Comparison of ENCODE assay signal across 19 mouse cellular contexts in the genomic region with DNA sequence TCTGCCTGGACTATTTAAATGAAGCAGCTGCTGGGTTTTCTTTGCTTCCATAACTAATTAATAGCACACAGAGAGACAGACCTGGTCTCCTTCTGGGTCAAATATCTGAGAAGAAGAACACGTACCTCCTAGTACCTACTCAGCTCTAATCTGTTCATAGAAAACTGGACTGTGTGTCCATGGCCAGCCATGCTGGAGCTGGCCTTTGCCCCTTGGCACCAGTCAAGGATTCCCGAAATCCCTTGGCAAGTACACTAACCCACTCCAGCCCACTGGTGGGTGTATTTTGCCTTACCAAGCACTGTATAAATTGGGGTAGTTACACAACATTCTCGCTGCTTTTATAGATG.
DNase-seq lines count a peak whose midpoint lies in the region; ATAC-seq lines count a peak whose summit lies in the region.
"Had no signal": no experiment of that assay in that cellular context is flagged by ENCODE, and none has a peak within 500 bp of the region (broad histone marks: within the 10 kb centered on the region; RNA-seq: fewer than 3 reads in every experiment).

No protein-coding gene starts in this region.

- no peak overlapping the region for H3K9ac ChIP-seq in hindbrain, embryonic 14.5 days
- H3K9ac ChIP-seq in hindbrain, embryonic 12.5 days, result no peak overlapping the region
- no peak overlapping the region for H3K9ac ChIP-seq in forebrain, embryonic 13.5 days
- H3K9ac ChIP-seq in midbrain, embryonic 13.5 days (replicated peaks), result no peak overlapping the region
- H3K9ac ChIP-seq: embryonic facial prominence, embryonic 15.5 days; neural tube, embryonic 15.5 days had no signal

- H3K4me3 ChIP-seq in hindbrain, embryonic 14.5 days (replicated peaks; ENCODE audit: low read length), result no peak overlapping the region
- H3K4me3 ChIP-seq in hindbrain, embryonic 12.5 days, result no peak overlapping the region
- no peak overlapping the region for H3K4me3 ChIP-seq in forebrain, embryonic 13.5 days
- H3K4me3 ChIP-seq in midbrain, embryonic 13.5 days (replicated peaks), result no peak overlapping the region
- H3K4me3 ChIP-seq: embryonic facial prominence, embryonic 15.5 days; heart, embryonic 10.5 days; left cerebral cortex, adult 2 months; neural tube, embryonic 15.5 days had no signal

- no peaks in the 10 kb centered on the region for H3K36me3 ChIP-seq in hindbrain, embryonic 14.5 days (replicated peaks; ENCODE audit: control insufficient read depth, insufficient read depth)
- no peaks in the 10 kb centered on the region for H3K36me3 ChIP-seq in hindbrain, embryonic 12.5 days
- no peaks in the 10 kb centered on the region for H3K36me3 ChIP-seq in forebrain, embryonic 13.5 days (ENCODE audit: poor library complexity, severe bottlenecking)
- no peaks in the 10 kb centered on the region for H3K36me3 ChIP-seq in midbrain, embryonic 13.5 days
- H3K36me3 ChIP-seq: embryonic facial prominence, embryonic 15.5 days; heart, embryonic 10.5 days; neural tube, embryonic 15.5 days had no signal

- H3K27me3 ChIP-seq in hindbrain, embryonic 14.5 days (ENCODE audit: control insufficient read depth, insufficient read depth, low read length), result no peaks in the 10 kb centered on the region
- no peaks in the 10 kb centered on the region for H3K27me3 ChIP-seq in hindbrain, embryonic 12.5 days
- H3K27me3 ChIP-seq in forebrain, embryonic 13.5 days, result no peaks in the 10 kb centered on the region
- no peaks in the 10 kb centered on the region for H3K27me3 ChIP-seq in midbrain, embryonic 13.5 days
- H3K27me3 ChIP-seq: embryonic facial prominence, embryonic 15.5 days; neural tube, embryonic 15.5 days had no signal

- no peaks in the 10 kb centered on the region for H3K9me3 ChIP-seq in hindbrain, embryonic 14.5 days (ENCODE audit: control insufficient read depth, low read length)
- no peaks in the 10 kb centered on the region for H3K9me3 ChIP-seq in hindbrain, embryonic 12.5 days (replicated peaks)
- H3K9me3 ChIP-seq in forebrain, embryonic 13.5 days (replicated peaks), result no peaks in the 10 kb centered on the region
- H3K9me3 ChIP-seq in midbrain, embryonic 13.5 days, result no peaks in the 10 kb centered on the region
- H3K9me3 ChIP-seq: embryonic facial prominence, embryonic 15.5 days; heart, embryonic 10.5 days; neural tube, embryonic 15.5 days had no signal

- peaks cover 7% of the 10 kb centered on the region; the same call in 1 of the 2 replicates for H3K4me1 ChIP-seq in hindbrain, embryonic 14.5 days (replicated peaks; ENCODE audit: control insufficient read depth, insufficient read depth, low read length)
- H3K4me1 ChIP-seq in hindbrain, embryonic 12.5 days, result no peaks in the 10 kb centered on the region
- H3K4me1 ChIP-seq in forebrain, embryonic 13.5 days, result peaks cover 9% of the 10 kb centered on the region
- peaks cover 10% of the 10 kb centered on the region; the same call in 1 of the 2 replicates for H3K4me1 ChIP-seq in midbrain, embryonic 13.5 days (replicated peaks)
- H3K4me1 ChIP-seq: embryonic facial prominence, embryonic 15.5 days; heart, embryonic 10.5 days; neural tube, embryonic 15.5 days had no signal

- ATAC-seq in hindbrain, embryonic 14.5 days (ENCODE audit: low FRiP score), result peak; percentile 24; the same call in 1 of the 2 replicates
- no peak for ATAC-seq in hindbrain, embryonic 12.5 days (ENCODE audit: low FRiP score)
- peak; percentile 45 for ATAC-seq in forebrain, embryonic 13.5 days
- ATAC-seq in midbrain, embryonic 13.5 days, result peak; percentile 73

- WGBS in hindbrain, embryonic 14.5 days, result 79% methylated on average over 3 of the region's 3 CpGs
- WGBS in hindbrain, embryonic 12.5 days, result 83% methylated on average over 3 of the region's 3 CpGs
- 57% methylated on average over 3 of the region's 3 CpGs for WGBS in forebrain, embryonic 13.5 days
- 66% methylated on average over 3 of the region's 3 CpGs for WGBS in midbrain, embryonic 13.5 days

- H3K4me2 ChIP-seq in hindbrain, embryonic 14.5 days (replicated peaks), result no peak overlapping the region
- no peak overlapping the region for H3K4me2 ChIP-seq in hindbrain, embryonic 12.5 days (replicated peaks)
- no peak overlapping the region for H3K4me2 ChIP-seq in forebrain, embryonic 13.5 days
- no peak overlapping the region for H3K4me2 ChIP-seq in midbrain, embryonic 13.5 days (replicated peaks)
- H3K4me2 ChIP-seq: embryonic facial prominence, embryonic 15.5 days; liver, embryonic 11.5 days; neural tube, embryonic 15.5 days had no signal

- H3K27ac ChIP-seq in hindbrain, embryonic 14.5 days, result no peak overlapping the region
- no peak overlapping the region for H3K27ac ChIP-seq in hindbrain, embryonic 12.5 days
- peak overlapping the region; percentile 57 for H3K27ac ChIP-seq in forebrain, embryonic 13.5 days
- H3K27ac ChIP-seq in midbrain, embryonic 13.5 days, result 0 out of 2 replicates have a peak overlapping the region, but pooled peaks have one; percentile 14
- H3K27ac ChIP-seq: embryonic facial prominence, embryonic 15.5 days; heart, embryonic 10.5 days; left cerebral cortex, adult 2 months; neural tube, embryonic 15.5 days had no signal

- no peak for DNase-seq in hindbrain, embryonic 14.5 days (ENCODE audit: low spot score)
- DNase-seq in kidney, adult 9 months, result peak; percentile 37
- DNase-seq in kidney, postnatal 25 days, result no peak
- DNase-seq in spleen, postnatal 4 days (ENCODE audit: low spot score in 2 of 2), result no peak
- DNase-seq: adrenal gland, postnatal 36 days; B cell, adult 2 months; cerebellum, adult 11-12 months; cerebellum, postnatal 36 days; left cerebral cortex, postnatal 4 days; lung, adult 2 months; lung, postnatal 36 days had no signal

Comparison
In these comparisons a context has a peak if more than half of its experiments do, and no peak if none do; other contexts are left out.
1. H3K27ac ChIP-seq: peak in forebrain, embryonic 13.5 days (single experiment) and midbrain, embryonic 13.5 days (single experiment); none in hindbrain, embryonic 14.5 days (single experiment) and hindbrain, embryonic 12.5 days (single experiment).